ENCODE assay signal across 12 mouse cellular contexts in the genomic region with DNA sequence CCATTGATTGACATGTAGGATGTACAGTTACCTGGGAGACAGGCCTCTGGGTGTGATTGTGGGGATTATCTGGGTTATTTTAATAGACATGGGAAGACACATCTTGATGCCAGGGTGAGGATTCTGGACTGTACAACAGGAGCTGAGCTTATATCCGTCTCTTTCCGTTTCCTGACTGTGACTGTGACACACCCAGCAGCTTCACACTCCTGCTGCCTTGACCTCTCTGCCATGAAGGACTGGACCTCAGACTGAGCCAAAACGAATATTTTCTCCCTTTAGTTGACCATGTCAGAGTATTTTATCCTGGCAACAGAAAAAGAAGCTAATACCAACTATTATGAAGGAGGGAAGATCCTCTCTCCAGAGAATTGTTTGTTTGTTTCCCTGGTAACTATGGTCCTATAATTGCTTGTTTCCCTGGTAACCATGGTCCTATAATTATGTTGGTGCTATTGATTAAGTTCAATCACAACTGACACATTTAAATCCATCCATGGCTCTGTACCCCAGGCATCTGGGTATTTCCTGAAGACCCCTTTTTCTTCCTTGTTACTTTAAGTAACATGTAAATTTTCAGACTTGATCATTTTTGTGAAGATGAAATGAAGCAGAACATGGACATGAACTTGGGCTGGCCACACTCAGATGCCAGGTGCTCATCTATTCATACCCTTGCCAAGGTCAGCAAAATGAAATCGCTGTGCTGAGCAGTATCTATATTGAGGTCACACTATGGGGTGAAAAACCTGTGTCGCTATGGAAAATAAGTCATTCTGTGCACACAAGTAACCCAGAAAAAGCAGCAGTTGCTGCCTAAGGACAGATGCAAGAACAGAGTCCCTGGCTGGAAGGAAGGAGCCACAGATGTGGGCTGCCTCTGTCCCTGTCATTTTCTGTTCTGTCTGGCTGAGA.
DNase-seq lines count a peak whose midpoint lies in the region; ATAC-seq lines count a peak whose summit lies in the region.
"Had no signal": no experiment of that assay in that cellular context is flagged by ENCODE, and none has a peak within 500 bp of the region (broad histone marks: within the 10 kb centered on the region; RNA-seq: fewer than 3 reads in every experiment).

No protein-coding gene starts in this region.

- H3K36me3 ChIP-seq in forebrain, embryonic 12.5 days (replicated peaks), result no peaks in the 10 kb centered on the region
- no peaks in the 10 kb centered on the region for H3K36me3 ChIP-seq in forebrain, embryonic 11.5 days (ENCODE audit: control insufficient read depth, insufficient read depth, low read length)
- H3K36me3 ChIP-seq in hindbrain, embryonic 15.5 days, result no peaks in the 10 kb centered on the region

- 53% methylated on average over 5 of the region's 5 CpGs for WGBS in forebrain, embryonic 12.5 days
- WGBS in forebrain, embryonic 11.5 days, result 67% methylated on average over 5 of the region's 5 CpGs
- WGBS in hindbrain, embryonic 15.5 days, result 32% methylated on average over 5 of the region's 5 CpGs

- no peak overlapping the region for H3K9ac ChIP-seq in forebrain, embryonic 12.5 days
- H3K9ac ChIP-seq in forebrain, embryonic 11.5 days (ENCODE audit: low read length), result no peak overlapping the region
- H3K9ac ChIP-seq in hindbrain, embryonic 15.5 days, result no peak overlapping the region
- H3K9ac ChIP-seq: liver, postnatal 0 days had no signal

- H3K4me3 ChIP-seq in forebrain, embryonic 12.5 days (replicated peaks), result no peak overlapping the region
- H3K4me3 ChIP-seq in forebrain, embryonic 11.5 days (ENCODE audit: low read depth, low read length), result no peak overlapping the region
- no peak overlapping the region for H3K4me3 ChIP-seq in hindbrain, embryonic 15.5 days

- peaks cover 10% of the 10 kb centered on the region for H3K4me1 ChIP-seq in forebrain, embryonic 12.5 days
- H3K4me1 ChIP-seq in forebrain, embryonic 11.5 days (replicated peaks; ENCODE audit: control insufficient read depth, insufficient read depth, low read length), result 0 out of 2 replicates have a peak, but pooled peaks cover 3% of the 10 kb centered on the region
- H3K4me1 ChIP-seq in hindbrain, embryonic 15.5 days (replicated peaks), result peaks cover 30% of the 10 kb centered on the region

- no peak for DNase-seq in forebrain, embryonic 11.5 days (ENCODE audit: low spot score)
- peak; percentile 2 for DNase-seq in 3T3-L1 (ENCODE audit: low read depth, low spot score)
- peak; percentile 83 for DNase-seq in brain, adult 2 months (ENCODE audit: low read depth, low spot score)
- DNase-seq in kidney, adult 18-20 months, result no peak
- DNase-seq in frontal cortex, adult 2 months (ENCODE audit: extremely low spot score in 1 of 2, low spot score in 1 of 2), result no peak
- DNase-seq: kidney, postnatal 10 days; liver, postnatal 0 days; right cerebral cortex, adult 18-20 months; thymus, adult 2 months had no signal

- peak overlapping the region; percentile 50; the same call in 1 of the 2 replicates for H3K27ac ChIP-seq in forebrain, embryonic 12.5 days
- H3K27ac ChIP-seq in forebrain, embryonic 11.5 days (ENCODE audit: low read depth, low read length), result no peak overlapping the region
- peak overlapping the region; percentile 46 for H3K27ac ChIP-seq in hindbrain, embryonic 15.5 days (replicated peaks)

- ATAC-seq in forebrain, embryonic 12.5 days (ENCODE audit: low FRiP score), result no peak
- ATAC-seq in forebrain, embryonic 11.5 days (replicated peaks; ENCODE audit: low FRiP score), result no peak
- ATAC-seq in hindbrain, embryonic 15.5 days (ENCODE audit: low FRiP score, low read depth), result no peak; the same call in 1 of the 2 replicates
- ATAC-seq in erythroid progenitor cell, adult 5-6 weeks (replicated peaks; ENCODE audit: low FRiP score, poor library complexity, severe bottlenecking), result no peak
- ATAC-seq: liver, postnatal 0 days had no signal

- H3K27me3 ChIP-seq in forebrain, embryonic 12.5 days, result no peaks in the 10 kb centered on the region
- no peaks in the 10 kb centered on the region for H3K27me3 ChIP-seq in forebrain, embryonic 11.5 days (ENCODE audit: control insufficient read depth, insufficient read depth, low read length)
- no peaks in the 10 kb centered on the region for H3K27me3 ChIP-seq in hindbrain, embryonic 15.5 days

- H3K9me3 ChIP-seq in forebrain, embryonic 12.5 days, result no peaks in the 10 kb centered on the region
- H3K9me3 ChIP-seq in forebrain, embryonic 11.5 days (ENCODE audit: control insufficient read depth, low read length), result no peaks in the 10 kb centered on the region
- H3K9me3 ChIP-seq in hindbrain, embryonic 15.5 days, result no peaks in the 10 kb centered on the region

- no peak overlapping the region for H3K4me2 ChIP-seq in forebrain, embryonic 12.5 days
- no peak overlapping the region for H3K4me2 ChIP-seq in forebrain, embryonic 11.5 days (ENCODE audit: low read depth, low read length, severe bottlenecking)
- no peak overlapping the region for H3K4me2 ChIP-seq in hindbrain, embryonic 15.5 days

Comparison
In these comparisons a context has a peak if more than half of its experiments do, and no peak if none do; other contexts are left out.
1. DNase-seq: peak in 3T3-L1 (single experiment) and brain, adult 2 months (single experiment); none in forebrain, embryonic 11.5 days (single experiment), kidney, adult 18-20 months (single experiment) and frontal cortex, adult 2 months (0 of 2).